Mouse (Mus musculus) adrenal gland, postnatal 36 days (tissue): ENCODE results near the gene Akr1c19. TPM values are rescaled to one million over a fixed set of nuclear protein-coding genes. Genes with fewer than 3 reads are reported as not detected.
"Not testable (repeated sequence)": the region's sequence is repeated elsewhere in the genome, so short reads cannot be mapped to it uniquely, and the experiment has no call there.

Experiments
- DNase-seq, 2 experiments: peaks; one replicate each; pipeline ENCODE4 v3.0.0; 2021; ENCODE audit warnings: mixed read lengths in 1 of 2
- long read RNA-seq, 2 experiments: library from polyadenylated mRNA; stranded (forward); transcript quantifications; one replicate each; pipeline ENCODE4 v2.0.0; 2021; ENCODE audit warnings: borderline sequencing depth in 2 of 2
- total RNA-seq, 2 experiments: library from RNA; stranded (reverse); gene quantifications; 2 replicates each; pipeline ENCODE4 v1.2.3; 2021

Gene Akr1c19
- under 1 TPM; 0.23 to 0.76 TPM for total RNA-seq
- long read RNA-seq, experiment 1, result 0 reads
- long read RNA-seq, experiment 2, result 0 reads

DNA sequence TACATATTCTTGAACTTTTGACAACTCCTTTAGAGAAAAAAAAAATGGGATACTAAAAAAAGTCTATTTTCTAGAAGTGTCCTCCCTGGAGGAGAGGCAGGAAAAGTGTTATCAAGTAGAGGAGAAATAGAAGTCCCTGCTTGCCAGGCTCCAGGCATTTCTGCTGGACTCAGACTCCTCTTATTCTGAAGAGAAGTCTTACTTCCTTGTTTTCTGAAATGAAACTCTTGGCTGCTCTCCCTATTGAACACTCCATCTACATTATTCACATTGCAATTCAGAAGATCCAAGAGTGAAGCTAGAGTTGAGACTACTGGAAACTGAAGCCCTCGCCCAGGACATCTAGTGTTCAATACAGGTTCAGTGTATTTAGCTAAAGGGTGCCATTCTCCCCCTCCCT is at the start of gene Akr1c19:
Akr1c19 (plus strand) TSS at position 260 of the 400 bp plus-strand sequence.
- no peak for DNase-seq

DNA sequence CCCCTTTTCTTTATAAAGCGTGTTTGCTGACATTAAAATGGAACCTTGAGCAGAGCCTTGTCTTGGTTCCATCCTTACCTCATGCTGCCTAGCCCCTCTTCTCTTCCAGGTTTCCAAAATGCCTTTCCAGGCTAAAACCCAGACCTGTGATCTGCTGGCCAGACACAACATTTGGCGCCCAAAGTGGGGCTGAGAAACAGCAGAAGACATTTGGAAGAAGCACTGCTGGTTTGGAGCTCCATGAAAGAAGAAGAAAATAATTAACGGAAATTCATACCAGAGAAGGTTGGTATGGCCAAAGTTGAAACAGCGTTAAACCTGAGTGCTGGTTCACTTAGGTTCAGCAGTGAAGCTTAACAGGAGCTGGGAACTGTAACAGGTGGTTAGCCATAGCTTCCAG is 47.2 kb upstream of the Akr1c19 start:
- DNase-seq, result not testable (repeated sequence)

DNA sequence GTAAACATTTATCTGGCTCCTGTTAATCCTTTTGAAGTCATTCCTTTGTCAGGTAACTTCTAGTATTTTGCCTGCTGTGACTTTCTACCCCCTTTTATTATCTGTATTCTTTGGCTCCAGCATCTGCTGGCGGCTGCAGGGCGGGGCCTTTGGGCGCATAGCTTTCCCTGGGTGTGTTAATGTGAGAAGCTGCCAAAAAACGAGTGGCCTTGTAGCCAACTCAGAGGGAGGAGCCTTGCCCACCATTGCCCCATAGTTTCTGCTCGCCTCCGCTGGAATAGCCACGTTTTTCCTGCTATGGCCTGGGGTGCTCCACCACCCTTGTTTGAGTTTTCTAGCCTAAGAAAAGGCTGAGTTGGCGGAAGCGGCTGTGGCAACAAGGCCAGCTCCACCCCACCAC is 45.4 kb upstream of the Akr1c19 start:
- no peak for DNase-seq

DNA sequence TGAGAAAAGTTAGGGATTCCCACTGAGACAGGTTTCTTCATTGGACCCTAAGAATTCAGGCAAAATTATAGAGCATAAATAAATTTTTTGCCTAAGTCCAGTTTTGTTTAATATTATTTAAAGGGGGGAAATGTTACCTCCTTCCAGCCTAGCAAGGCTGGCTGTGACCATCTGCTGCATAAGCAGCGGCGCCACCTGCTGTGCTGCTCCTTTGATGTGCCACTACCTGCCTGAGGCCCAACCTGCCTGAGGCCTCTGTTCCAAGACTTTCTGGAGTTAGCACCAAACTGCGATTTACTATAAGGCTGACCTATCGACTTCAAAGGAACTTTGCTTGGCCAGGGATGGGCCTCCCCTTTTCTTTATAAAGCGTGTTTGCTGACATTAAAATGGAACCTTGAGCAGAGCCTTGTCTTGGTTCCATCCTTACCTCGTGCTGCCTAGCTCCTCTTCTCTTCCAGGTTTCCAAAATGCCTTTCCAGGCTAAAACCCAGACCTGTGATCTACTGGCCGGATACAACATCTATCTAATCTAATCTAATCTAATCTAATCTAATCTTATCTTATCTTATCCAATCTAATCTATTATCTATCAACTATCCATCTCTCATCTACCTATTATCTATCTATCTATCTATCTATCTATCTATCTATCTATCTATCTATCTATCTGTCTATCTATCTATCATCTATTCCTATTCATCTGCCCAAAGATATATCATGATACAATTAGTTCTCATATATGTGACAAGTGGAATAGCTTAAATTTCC is 41.7 kb upstream of the Akr1c19 start:
- peak; percentile 25 to 39 for DNase-seq

DNA sequence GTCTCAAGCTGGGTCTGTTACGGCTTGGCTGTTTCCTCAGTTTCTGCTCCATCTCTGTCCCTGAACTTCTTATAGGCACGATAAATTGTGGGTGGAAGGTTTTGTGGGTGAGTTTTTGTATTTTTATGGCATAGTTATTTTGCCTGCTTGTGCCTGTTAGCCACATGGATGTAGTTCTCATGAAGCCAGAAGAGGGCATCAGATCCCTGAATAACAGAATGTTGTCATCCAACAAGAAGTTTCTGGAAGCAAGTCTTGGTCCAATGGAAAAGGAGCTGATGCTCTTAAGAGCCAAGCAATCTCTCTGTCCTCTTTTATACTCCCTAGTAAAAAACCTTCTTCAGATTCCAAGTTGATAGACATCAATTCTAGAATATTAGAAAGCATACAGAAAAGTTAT is 40.3 kb upstream of the Akr1c19 start:
- peak in 1 of 2 experiments; percentile 15 for DNase-seq

DNA sequence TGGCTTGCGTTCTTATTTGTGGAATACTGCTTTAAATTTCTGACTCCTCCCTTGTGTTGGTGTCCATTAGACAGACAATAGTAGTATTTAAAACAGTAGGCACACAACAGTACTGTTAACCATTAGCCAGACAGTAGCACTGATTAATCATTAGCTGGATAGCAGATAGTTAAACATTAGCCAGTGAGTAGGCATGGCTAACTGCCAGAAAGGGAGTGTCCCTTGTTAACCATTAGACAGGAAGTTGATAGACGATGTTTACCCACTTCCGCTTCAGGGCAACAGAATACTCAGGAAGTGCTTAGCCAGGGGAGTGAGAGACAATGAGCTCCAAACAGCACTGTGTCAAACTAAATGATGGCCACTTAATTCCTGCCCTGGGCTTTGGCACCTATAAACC is 37.6 kb upstream of the Akr1c19 start, which contains the start of gene Akr1c13:
Akr1c13 (plus strand) TSS at position 247 of the 400 bp plus-strand sequence.
- peak in 1 of 2 experiments; percentile 14 for DNase-seq

DNA sequence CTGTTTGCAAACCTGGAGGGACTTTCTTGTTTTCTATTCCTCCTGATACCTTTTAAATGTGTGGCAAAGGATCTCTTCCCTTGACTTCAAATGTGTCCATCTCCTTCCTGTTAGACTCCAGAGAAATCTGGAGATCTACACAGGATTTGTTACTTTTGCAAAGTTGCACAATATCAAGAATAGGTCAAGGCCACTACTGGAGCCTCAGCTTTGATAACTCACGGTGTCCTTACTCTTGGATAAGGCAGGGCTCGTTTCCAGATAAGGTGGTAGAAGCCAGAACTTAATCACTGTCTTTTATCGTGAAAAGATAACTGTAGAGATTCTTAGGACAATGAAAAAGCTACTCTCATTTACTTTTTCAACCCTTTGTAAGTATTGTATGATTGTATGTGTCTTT is 36.0 kb upstream of the Akr1c19 start:
- DNase-seq, result no peak

DNA sequence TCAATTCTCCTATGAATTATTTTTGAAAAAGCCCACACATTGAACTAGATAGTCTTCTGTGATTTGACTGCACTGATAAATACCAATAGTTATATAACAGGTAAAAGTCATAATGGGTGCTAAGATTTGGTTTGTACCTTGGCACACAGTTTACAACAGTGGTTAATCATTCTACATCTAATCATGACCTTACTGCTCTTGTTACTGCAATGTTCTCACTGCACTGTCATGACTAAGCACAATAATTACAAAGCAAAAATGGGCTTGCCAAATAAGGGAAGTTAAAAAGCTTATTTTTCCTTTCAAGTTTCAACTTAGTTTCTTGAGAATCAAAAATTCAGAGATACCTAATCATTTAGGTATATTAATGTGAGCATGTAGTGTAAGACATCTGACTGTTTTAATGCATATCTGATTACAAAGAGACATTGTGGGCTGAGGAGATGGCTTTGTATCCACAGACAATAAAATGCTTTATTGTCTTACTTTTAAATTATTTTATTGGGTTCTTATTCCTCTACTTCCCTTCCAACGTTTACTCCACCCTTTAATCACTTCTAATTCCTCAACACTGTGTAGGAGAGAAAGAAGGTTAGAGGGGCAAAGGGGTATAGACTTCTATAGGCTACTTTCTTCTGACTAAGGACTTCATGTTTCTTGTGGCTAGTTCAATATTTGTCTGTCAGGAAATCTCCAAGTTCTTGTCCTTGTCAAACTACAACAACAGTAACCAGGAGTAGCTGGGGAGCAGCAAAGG is 22.2 kb upstream of the Akr1c19 start:
- no peak for DNase-seq

DNA sequence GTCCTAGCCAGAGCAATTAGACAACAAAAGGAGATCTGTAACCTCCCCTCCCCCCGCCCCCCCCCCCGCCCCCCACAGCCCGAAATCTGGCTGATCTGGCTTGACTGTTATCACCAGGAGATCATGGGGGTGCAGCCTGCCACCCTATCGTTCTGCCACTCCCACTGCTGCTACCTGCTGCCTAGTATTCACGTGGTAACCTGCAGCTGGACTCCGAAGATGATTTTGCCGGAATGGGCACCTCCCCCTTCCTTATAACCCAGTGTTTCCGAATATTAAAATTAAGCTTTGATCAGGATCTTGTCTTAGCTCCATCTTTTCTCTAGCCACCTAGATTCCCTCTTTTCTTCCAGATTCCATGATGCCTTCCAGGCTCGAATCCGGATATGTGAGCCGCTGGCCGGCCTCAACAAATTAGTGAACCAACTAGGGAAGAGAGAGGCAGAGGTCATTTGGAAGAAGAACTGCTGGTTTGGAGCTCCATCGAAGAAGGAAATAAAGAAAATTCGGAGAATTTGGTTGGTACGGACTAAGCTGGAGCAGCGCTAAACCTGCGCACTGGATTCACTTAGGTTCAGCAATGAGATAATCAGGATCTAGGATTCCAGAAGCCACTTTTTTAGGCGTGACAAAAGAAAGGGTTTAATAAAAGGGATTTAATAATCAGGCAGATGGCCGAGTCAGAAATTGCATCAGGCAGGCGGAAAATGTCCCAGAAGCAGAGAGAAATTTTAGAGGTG is 16.8 kb upstream of the Akr1c19 start:
- no peak for DNase-seq

DNA sequence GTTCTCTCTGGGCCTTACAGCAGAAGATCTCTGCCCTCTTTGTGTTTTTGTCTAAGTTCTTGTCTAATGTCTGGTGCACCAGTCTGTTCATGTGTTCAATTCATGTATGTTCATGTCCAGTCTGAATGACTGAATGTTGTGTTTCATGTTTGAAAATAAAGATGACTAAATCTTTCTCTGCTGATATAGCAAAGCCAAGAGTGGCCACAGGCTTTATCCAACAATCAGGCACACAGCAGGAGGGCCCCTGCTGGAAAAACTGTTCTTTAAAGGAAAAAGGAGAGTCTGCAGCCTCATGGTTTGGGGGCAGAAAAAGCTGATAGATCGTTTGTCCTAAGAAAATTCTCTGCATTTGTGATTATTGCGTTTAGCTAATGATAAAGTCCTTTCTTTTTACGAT is 16.2 kb upstream of the Akr1c19 start:
- DNase-seq, result no peak

DNA sequence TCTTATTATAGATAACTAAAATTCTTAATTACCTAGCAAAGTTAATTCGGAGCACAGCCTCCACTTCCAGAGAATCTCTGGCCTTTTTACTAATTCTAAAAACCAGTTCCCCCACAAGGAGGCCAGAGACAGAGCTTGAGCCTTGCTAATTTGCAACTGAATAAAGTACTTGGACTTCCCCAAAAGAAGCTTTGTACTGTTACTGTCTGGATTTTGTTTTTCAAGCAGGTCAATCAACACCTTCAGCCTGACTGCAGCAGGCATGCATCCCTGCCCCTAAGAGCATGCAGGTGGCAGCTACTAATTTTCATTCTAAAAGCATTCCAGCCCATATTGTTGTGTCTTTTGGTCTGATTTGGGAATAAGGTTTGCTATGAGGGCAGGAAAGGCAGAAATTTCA is 13.0 kb upstream of the Akr1c19 start:
- DNase-seq, result not testable (repeated sequence)

DNA sequence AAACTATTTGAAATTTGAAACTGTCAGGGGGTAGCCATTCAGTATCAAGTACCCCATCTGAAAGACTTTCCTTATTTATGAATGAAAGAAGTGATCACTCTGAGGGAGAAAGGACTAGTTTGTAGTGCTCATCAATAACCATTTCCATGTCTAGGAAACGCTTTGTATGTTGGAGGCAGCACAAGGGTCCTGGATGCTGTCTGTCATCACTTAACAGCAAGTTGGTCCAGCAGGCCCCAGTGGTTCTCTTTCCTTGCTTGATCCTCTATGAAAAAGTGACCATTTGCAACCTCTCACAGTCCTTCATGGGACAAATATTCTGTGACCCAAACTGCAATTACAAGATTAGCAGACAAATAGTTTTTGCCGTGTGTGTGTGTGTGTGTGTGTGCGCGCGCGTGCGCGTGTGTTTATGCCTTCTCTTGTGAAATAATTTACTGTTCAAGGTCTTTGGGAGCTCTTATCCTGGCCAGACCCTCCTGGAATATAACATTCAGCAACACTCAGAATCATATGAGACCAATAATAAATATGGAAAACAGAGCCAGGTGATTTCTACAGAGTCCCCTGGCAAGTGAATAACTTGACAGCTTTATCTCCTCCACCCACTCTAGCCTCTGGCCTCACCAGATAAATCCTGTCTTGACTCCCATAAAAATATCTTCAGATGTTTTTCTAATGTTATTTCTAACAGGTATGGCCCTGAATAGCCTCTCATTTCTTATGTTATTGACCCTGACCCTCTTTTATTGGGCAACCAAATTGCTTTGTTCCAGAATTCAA is 2.5 kb downstream of the Akr1c19 start:
- no peak for DNase-seq

DNA sequence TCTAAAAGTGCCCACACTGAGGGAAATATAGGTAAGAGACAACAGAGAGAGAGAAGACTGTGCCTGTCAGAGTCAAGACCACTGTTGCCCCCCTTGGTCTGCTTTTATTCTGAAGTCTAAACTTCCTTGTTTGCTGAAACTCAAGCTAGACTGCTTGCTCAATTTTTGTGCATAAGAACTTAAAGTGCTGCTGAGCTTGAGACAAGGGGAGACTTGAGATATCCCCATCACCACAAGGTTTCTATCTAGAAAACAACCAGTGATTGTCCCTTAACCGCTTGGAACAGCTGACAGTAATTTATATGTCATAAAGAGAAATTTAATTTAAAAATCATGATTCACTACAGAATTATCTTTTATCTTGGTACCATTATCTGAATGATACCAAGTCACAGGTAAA is 4.6 kb downstream of the Akr1c19 start:
- DNase-seq, result no peak

DNA sequence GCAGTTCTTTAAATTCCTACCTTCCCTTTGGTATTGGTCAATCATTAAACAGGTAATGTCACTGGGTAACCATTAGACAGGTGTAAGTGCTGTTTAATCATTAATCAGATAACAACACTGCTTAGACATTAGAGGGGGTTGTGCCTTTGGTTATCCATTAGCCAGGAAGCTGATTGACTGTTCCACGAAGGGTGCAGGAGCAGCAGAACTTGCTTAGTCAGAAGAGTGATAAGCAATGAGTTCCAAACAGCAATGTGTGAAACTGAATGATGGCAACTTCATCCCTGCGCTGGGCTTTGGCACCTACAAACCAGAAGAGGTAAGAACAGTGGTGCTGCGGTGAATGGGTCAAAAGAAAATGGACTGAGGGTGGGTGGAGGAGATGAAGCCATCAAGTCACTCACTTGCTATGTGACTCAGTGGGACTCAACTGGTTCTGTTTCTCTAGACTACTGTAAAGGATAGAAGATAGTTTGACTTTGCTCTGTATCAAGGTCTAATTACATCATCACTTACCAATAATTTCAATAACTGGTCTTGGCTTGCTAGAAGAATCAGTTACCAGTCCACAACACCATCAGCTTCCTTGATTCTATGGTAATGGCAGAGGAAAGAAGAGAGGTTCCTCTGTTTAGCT is 5.2 kb downstream of the Akr1c19 start:
- DNase-seq, result no peak

DNA sequence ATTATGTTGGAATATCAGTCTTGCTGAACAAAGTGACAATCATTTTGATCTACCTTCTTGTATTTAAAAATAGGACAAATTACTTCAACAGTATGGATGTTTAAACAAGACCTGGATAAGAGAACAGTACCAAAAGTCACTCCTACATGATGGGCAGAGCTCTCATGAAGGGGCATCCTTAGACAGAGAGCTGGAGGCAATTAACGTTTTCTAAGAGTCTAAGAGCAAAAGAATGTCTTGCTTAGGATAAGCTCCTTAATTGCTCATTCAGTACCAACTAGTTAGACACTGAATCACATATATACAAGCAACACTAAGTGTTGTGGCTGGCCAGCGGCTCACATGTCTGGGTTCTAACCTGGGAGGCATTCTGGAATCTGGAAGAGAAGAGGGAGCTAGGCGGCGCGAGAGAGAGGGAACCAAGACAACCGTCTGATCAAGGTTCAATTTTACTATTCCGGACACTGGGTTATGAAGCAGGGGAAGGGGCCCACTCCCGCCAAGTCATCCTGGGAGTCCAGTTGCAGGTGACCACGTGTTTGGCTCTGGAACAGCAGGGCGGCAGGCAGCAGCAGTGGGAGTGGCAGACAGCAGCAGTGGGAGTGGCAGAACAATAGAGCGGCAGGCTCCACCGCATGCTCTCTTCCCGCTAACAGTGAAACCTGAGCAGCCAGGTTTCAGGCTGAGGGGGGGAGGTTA is 16.5 kb downstream of the Akr1c19 start:
- peak; percentile 11 to 18 for DNase-seq

DNA sequence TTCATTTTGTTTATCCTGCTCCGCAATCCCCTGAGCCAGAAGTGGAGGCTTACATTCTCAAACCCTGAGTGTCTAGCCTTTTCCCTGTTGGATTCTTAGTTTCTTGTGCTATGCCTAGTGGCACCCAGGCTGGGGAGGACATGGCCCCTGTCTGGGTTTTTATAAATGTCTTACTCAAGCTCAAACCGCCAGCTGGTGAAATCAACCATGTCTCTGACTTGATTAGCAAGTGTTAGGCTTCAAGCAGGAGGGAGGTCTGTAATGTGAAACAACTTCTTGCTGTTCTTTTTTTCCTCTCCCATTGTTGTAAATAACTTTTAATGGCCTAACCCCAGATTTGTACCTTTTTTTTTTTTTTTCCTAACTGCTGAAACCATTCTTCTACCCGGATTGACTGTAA is 20.8 kb downstream of the Akr1c19 start:
- DNase-seq, result no peak

DNA sequence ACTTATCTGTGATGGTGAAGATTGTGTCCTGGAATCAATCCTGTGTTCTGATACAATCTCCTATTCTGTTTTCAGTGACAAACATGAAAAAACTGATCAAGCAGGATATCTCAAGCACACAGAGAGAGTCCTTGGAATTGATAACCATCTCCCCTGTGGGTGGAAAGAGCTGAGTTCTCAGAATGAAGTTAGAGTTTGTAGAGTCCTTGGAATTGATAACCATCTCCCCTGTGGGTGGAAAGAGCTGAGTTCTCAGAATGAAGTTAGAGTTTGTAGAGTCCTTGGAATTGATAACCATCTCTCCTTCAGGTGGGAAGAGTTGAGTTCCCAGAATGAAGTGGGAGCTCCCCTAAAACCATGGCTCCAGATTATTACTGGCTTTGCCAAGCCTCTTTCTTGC is 28.4 kb downstream of the Akr1c19 start:
- not testable (repeated sequence) for DNase-seq

DNA sequence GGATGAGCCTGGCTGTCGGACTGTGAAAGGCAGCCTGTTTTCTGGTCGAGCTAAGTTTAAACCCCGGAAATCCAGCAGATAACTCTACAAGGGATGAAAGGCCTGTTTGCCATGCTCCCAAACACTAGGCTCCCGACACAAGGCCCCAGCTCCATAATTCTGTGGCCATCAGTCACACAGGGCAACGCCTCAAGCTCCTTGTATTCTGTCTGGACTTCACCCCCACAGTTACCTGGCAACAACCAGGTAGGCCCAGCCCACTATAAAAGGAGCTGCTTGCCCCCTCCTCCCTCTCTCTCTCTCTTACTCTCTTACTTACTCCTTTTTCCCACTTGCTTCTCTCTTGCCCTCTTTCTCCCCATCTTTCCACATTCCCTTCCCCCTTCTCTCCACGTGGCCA is 28.8 kb downstream of the Akr1c19 start:
- no peak for DNase-seq

DNA sequence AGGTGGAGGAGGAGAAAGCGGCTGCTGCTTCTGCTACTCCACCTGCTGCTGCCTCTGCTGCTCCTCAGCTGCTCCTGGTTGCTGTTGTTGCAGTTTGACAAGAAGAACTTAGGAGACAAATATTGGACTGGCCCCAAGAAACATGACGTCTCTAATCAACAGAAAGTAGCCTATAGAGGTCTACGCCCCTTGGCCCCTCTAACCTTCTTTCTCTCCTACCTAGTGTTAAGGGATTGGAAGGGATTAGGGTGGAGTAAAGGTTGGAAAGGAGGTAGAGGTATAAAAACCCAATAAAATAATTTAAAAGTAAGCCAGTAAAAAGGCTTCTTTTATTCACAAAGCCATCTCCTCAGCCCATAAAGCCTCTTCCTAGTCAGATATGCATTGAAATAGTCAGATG is 36.1 kb downstream of the Akr1c19 start:
- DNase-seq, result no peak

DNA sequence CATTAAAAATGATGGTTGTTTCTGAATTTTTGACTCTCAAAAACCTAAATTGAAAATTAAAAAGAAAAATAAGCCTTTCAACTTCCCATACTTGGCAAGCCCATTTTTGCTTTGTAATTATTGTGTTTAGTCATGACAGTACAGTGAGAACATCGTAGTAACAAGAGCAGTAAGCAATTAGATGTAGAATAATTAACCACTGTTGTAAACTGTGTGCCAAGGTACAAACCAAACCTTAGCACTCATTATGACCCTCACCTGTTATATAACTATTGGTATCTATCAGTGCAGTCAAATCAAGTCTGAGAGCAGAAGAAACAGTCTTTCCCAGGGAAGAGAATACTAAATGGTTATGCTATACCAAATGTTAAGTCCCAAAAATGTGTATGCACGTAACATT is 36.5 kb downstream of the Akr1c19 start:
- DNase-seq, result no peak

DNA sequence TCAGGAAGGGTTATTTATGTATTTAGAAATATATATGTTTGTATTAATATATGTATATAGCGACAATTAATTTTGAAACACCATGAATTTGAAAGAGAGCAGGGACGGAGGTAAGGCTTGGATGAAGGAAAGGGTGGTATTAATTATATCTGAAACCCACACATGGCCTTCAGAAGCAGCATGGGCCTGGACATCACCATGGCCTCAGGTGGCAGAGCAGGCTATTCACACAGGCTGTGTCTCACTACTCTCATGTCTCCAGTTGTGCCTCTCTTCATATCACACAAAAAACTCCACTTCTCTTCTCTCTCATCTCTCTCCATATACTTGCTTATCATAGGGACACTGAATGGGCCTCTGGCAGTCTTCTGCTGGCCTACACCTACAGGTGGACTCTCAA is 37.0 kb downstream of the Akr1c19 start:
- DNase-seq, result not testable (repeated sequence)
